Comparison of ENCODE assay signal across 17 mouse cellular contexts in the genomic region with DNA sequence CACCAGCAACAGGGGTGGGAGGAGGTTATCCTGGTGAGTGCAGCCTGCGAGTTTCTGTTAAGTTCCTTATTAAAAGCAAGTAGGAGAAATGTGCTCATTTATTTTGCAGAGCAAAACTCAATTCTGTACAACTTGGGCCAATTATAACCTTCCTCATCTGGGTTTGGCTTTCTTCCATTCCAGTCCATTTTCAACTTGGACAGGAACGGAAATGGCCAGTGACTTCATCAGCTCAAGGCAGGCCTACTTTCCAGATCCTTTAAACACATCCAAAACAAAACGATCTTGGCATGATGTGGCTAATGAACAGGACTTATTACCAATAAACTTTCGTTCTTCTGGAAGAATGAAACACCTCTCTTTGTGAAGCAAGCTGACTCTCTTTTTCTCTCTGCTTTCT.
"Had no signal": no experiment of that assay in that cellular context is flagged by ENCODE, and none has a peak within 500 bp of the region (broad histone marks: within the 10 kb centered on the region; RNA-seq: fewer than 3 reads in every experiment).

No protein-coding gene starts in this region.

- H3K27ac ChIP-seq: limb, embryonic 12.5 days; liver, embryonic 13.5 days; lung, embryonic 15.5 days; macrophage; midbrain, embryonic 15.5 days; neural tube, embryonic 12.5 days had no signal

- H3K4me2 ChIP-seq: limb, embryonic 12.5 days; liver, embryonic 13.5 days; lung, embryonic 15.5 days; midbrain, embryonic 11.5 days; midbrain, embryonic 15.5 days; neural tube, embryonic 12.5 days had no signal

- H3K9me3 ChIP-seq: limb, embryonic 12.5 days; liver, embryonic 13.5 days; lung, embryonic 15.5 days; megakaryocyte, embryonic 14.5 days; midbrain, embryonic 15.5 days; neural tube, embryonic 12.5 days had no signal

- H3K4me3 ChIP-seq: limb, embryonic 12.5 days; liver, embryonic 13.5 days; lung, embryonic 15.5 days; megakaryocyte, embryonic 14.5 days; midbrain, embryonic 15.5 days; neural tube, embryonic 12.5 days had no signal

- DNase-seq: kidney, adult 8-10 months; kidney, postnatal 36 days; layer of hippocampus, adult 9-11 months; layer of hippocampus, postnatal 36 days; liver, embryonic 13.5 days; liver, postnatal 0 days; lung, postnatal 14 days; spleen, adult 18-20 months; thymus, adult 18-20 months; thymus, postnatal 25 days had no signal

- H3K36me3 ChIP-seq: limb, embryonic 12.5 days; liver, embryonic 13.5 days; lung, embryonic 15.5 days; midbrain, embryonic 15.5 days; neural tube, embryonic 12.5 days had no signal

- H3K9ac ChIP-seq: limb, embryonic 12.5 days; liver, embryonic 13.5 days; liver, postnatal 0 days; lung, embryonic 15.5 days; midbrain, embryonic 15.5 days; neural tube, embryonic 12.5 days had no signal

- H3K27me3 ChIP-seq: limb, embryonic 12.5 days; liver, embryonic 13.5 days; lung, embryonic 15.5 days; megakaryocyte, embryonic 14.5 days; midbrain, embryonic 15.5 days; neural tube, embryonic 12.5 days had no signal

- H3K4me1 ChIP-seq: limb, embryonic 12.5 days; liver, embryonic 13.5 days; lung, embryonic 15.5 days; megakaryocyte, embryonic 14.5 days; midbrain, embryonic 15.5 days; neural tube, embryonic 12.5 days had no signal

- ATAC-seq: liver, postnatal 0 days; midbrain, embryonic 15.5 days had no signal
